Mouse (Mus musculus) midbrain, embryonic 14.5 days (tissue): ENCODE measurements at regions not wholly inside any gene's neighbourhood (a gene's known extent, or its start where the extent isn't known, plus 50 kb on each side); places are given as distances from the start of the nearest gene placed in this dataset.
"Not testable (repeated sequence)": the region's sequence is repeated elsewhere in the genome, so short reads cannot be mapped to it uniquely, and the experiment has no call there.

Experiments used
- ATAC-seq: fragments of 200-750 bp; cut with Nextera tagmentation; 2 replicates; pipeline ENCODE4 v1.8.0; 2017; ENCODE audit warnings: moderate number of reproducible peaks, moderate library complexity; ENCODE audit not compliant: low FRiP score, low TSS enrichment
- DNase-seq: peaks from one replicate; pipeline ENCODE4 v3.0.0-alpha.2; 2015
- H3K27ac ChIP-seq: fragments of 300-500 bp; sonication (generic); replicated peaks from 2 replicates; pipeline ENCODE4 v1.5.1; 2014; ENCODE audit warnings: mild to moderate bottlenecking, low read depth, low read length, moderate library complexity
- H3K27me3 ChIP-seq: fragments of 300-500 bp; sonication (generic); 2 replicates; pipeline ENCODE4 v1.6.1; 2014; ENCODE audit warnings: low read length, control low read depth, mixed read lengths; ENCODE audit not compliant: control insufficient read depth, insufficient read depth
- H3K36me3 ChIP-seq: fragments of 300-500 bp; sonication (generic); 2 replicates; pipeline ENCODE4 v1.6.1; 2014; ENCODE audit warnings: low read length, control low read depth; ENCODE audit not compliant: control insufficient read depth, insufficient read depth
- H3K4me1 ChIP-seq: fragments of 300-500 bp; sonication (generic); 2 replicates; pipeline ENCODE4 v1.6.1; 2014; ENCODE audit warnings: mild to moderate bottlenecking, antibody characterized with exemption, low read length, control low read depth; ENCODE audit not compliant: control insufficient read depth, insufficient read depth
- H3K4me2 ChIP-seq: fragments of 300-500 bp; sonication (generic); 2 replicates; pipeline ENCODE4 v1.6.1; 2014; ENCODE audit warnings: mild to moderate bottlenecking, low read length, moderate library complexity
- H3K4me3 ChIP-seq: fragments of 300-500 bp; sonication (generic); replicated peaks from 2 replicates; pipeline ENCODE4 v1.5.1; 2014; ENCODE audit warnings: low read depth, low read length
- H3K9ac ChIP-seq: fragments of 300-500 bp; sonication (generic); replicated peaks from 2 replicates; pipeline ENCODE4 v1.6.1; 2014; ENCODE audit warnings: mild to moderate bottlenecking, low read length, moderate library complexity
- H3K9me3 ChIP-seq: fragments of 300-500 bp; sonication (generic); 2 replicates; pipeline ENCODE4 v1.6.1; 2016; ENCODE audit warnings: low read length, control low read depth, mixed read lengths; ENCODE audit not compliant: control insufficient read depth
- WGBS: fragments of 180-500 bp; shearing (Covaris S2); extraction: QIAGEN DNeasy Blood & Tissue Kit; methylation state at CpG from one replicate; pipeline ENCODE4 v1.1.7; 2014; 5-methylcytosine and 5-hydroxymethylcytosine counted together

DNA sequence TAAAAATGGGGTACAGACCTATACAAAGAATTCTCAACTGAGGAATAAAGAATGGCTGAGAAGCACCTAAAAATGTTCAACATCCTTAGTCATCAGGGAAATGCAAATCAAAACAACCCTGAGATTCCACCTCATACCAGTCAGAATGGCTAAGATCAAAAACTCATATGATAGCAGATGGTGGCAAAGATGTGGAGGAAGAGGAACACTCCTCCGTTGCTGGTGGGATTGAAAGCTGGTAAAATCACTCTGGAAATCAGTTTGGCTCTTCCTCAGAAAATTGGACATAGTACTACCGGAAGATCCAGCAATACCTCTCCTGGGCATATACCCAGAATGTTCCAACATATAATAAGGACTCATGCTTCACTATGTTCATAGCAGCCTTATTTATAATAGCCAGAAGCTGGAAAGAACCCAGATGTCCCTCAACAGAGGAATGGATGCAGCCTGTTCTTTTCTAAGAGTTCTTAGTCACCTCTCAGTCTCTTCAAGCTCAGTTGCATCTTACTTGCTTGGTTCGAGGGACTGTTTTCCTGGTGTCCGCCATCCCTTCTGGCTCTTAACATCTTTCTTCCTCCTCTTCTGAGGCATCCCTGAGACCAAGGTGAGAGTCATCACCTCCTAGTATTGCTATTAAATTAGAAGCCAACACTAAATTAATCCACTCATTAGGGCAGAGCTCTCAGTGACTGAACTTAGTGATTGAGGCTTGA is 266.8 kb downstream of the Tdrd3 start:
- ATAC-seq, H3K9ac ChIP-seq, H3K4me1 ChIP-seq, H3K27me3 ChIP-seq, H3K27ac ChIP-seq, H3K36me3 ChIP-seq, DNase-seq, H3K4me3 ChIP-seq, H3K4me2 ChIP-seq, H3K9me3 ChIP-seq: not testable (repeated sequence)
- WGBS: 96% methylated on average over 4 of the region's 4 CpGs

- no peak overlapping the region for H3K27ac ChIP-seq
- ATAC-seq (no peak; the same call in 1 of the 2 replicates), DNase-seq (no peak)
- no peak overlapping the region for H3K9ac ChIP-seq
- no peaks in the 10 kb centered on the region for H3K9me3 ChIP-seq
- no peaks in the 10 kb centered on the region for H3K36me3 ChIP-seq
- H3K4me3 ChIP-seq: no peak overlapping the region
- no peaks in the 10 kb centered on the region for H3K4me1 ChIP-seq
- WGBS: 89% methylated on average over 3 of the region's 3 CpGs
- no peaks in the 10 kb centered on the region for H3K27me3 ChIP-seq
- no peak overlapping the region for H3K4me2 ChIP-seq
These were observed 273.4 kb downstream of the Tdrd3 start for GRCm38 (mm10) chr14:87689866-87690265.

- H3K27ac ChIP-seq: no peak overlapping the region
- no peak for DNase-seq
- H3K4me1 ChIP-seq: no peaks in the 10 kb centered on the region
- no peaks in the 10 kb centered on the region for H3K36me3 ChIP-seq
- ATAC-seq: no peak
- no peak overlapping the region for H3K9ac ChIP-seq
- H3K4me2 ChIP-seq: no peak overlapping the region
- WGBS: 92% methylated on average over 1 of the region's 1 CpGs
- no peak overlapping the region for H3K4me3 ChIP-seq
- no peaks in the 10 kb centered on the region for H3K27me3 ChIP-seq
- no peaks in the 10 kb centered on the region for H3K9me3 ChIP-seq
These were observed 320.0 kb downstream of the Tdrd3 start for GRCm38 (mm10) chr14:87736456-87736855.

- no peak overlapping the region for H3K27ac ChIP-seq
- WGBS: 34% methylated on average over 8 of the region's 8 CpGs
- H3K27me3 ChIP-seq: no peaks in the 10 kb centered on the region
- no peak overlapping the region for H3K4me3 ChIP-seq
- no peaks in the 10 kb centered on the region for H3K36me3 ChIP-seq
- ATAC-seq (peak; percentile 34; the same call in 1 of the 2 replicates), DNase-seq (no peak)
- H3K4me1 ChIP-seq: peaks cover 3% of the 10 kb centered on the region; the same call in 1 of the 2 replicates
- H3K9me3 ChIP-seq: no peaks in the 10 kb centered on the region
- H3K9ac ChIP-seq: no peak overlapping the region
- 0 out of 2 replicates have a peak overlapping the region, but pooled peaks have one; percentile 13 for H3K4me2 ChIP-seq
These were observed 329.1 kb downstream of the Tdrd3 start for GRCm38 (mm10) chr14:87745524-87745923.

DNA sequence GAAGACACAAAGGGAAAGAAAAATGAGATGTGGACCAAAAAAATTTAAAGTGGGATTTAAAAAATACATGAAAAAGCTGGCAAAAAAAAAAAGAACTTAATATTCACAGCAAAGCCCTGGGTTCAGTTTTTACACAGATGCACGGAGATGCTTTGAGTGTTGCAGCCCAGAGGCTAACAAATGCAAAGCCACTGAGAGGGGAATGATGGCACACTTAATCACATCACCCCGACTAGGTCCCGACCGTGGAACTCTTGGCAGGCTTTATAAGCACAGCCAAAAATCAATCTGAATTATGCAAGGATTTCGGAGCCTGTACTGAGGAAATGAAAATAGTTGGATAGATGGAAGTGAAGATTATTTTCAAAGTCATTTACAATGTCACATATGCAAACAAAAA is 329.6 kb downstream of the Tdrd3 start:
- no peak overlapping the region for H3K4me2 ChIP-seq
- H3K9ac ChIP-seq: no peak overlapping the region
- peaks cover 3% of the 10 kb centered on the region; the same call in 1 of the 2 replicates for H3K4me1 ChIP-seq
- ATAC-seq: no peak
- no peak overlapping the region for H3K27ac ChIP-seq
- WGBS: 19% methylated on average over 5 of the region's 5 CpGs
- H3K27me3 ChIP-seq: no peaks in the 10 kb centered on the region
- H3K36me3 ChIP-seq: no peaks in the 10 kb centered on the region
- H3K4me3 ChIP-seq: no peak overlapping the region
- H3K9me3 ChIP-seq: no peaks in the 10 kb centered on the region
- peak; percentile 61 for DNase-seq

GRCm38 (mm10) chr14:87749068-87749467 is 332.6 kb downstream of the Tdrd3 start:
- no peak overlapping the region for H3K4me2 ChIP-seq
- WGBS: 19% methylated on average over 3 of the region's 3 CpGs
- H3K36me3 ChIP-seq: no peaks in the 10 kb centered on the region
- peaks cover 3% of the 10 kb centered on the region; the same call in 1 of the 2 replicates for H3K4me1 ChIP-seq
- H3K9ac ChIP-seq: no peak overlapping the region
- ATAC-seq (no peak; the same call in 1 of the 2 replicates), DNase-seq (peak; percentile 28)
- no peak overlapping the region for H3K4me3 ChIP-seq
- no peaks in the 10 kb centered on the region for H3K27me3 ChIP-seq
- no peaks in the 10 kb centered on the region for H3K9me3 ChIP-seq
- no peak overlapping the region for H3K27ac ChIP-seq

- DNase-seq: no peak
- Histone ChIP-seq H3K36me3 (no peaks in the 10 kb centered on the region), H3K9ac (no peak overlapping the region), H3K4me3 (no peak overlapping the region), H3K4me2 (no peak overlapping the region), H3K9me3 (no peaks in the 10 kb centered on the region), H3K27ac (no peak overlapping the region), H3K27me3 (no peaks in the 10 kb centered on the region), H3K4me1 (peaks cover 3% of the 10 kb centered on the region; the same call in 1 of the 2 replicates)
- no peak for ATAC-seq
These were observed 333.3 kb downstream of the Tdrd3 start for GRCm38 (mm10) chr14:87749762-87750161.

DNA sequence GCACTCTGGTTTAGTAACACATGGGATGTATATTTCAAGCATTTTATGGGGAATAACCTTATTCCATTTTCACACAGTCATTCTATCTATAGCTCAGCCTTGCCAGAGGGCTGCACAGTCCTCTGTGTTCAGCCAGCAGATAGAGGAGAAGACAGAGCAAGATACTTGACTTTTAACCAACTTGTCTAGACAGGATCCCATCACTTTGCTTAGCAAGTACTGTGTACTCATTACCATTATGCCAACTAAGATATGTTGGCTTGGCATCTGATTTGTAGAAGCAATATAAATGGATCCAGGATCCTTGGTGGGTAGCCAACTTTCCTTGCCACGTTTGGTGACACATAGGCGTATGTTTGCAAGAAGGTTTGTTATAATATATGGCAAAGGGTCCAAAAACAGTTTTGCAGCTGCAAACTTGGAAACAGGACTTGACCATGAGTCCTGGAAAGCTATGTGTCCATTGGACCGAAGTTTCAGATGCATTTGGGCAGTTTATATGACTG is 334.3 kb downstream of the Tdrd3 start:
- no peak overlapping the region for H3K27ac ChIP-seq
- H3K4me3 ChIP-seq: no peak overlapping the region
- no peaks in the 10 kb centered on the region for H3K9me3 ChIP-seq
- WGBS: 89% methylated on average over 3 of the region's 3 CpGs
- H3K4me1 ChIP-seq: peaks cover 3% of the 10 kb centered on the region; the same call in 1 of the 2 replicates
- no peaks in the 10 kb centered on the region for H3K27me3 ChIP-seq
- H3K4me2 ChIP-seq: no peak overlapping the region
- ATAC-seq (no peak), DNase-seq (no peak)
- no peaks in the 10 kb centered on the region for H3K36me3 ChIP-seq
- no peak overlapping the region for H3K9ac ChIP-seq

DNA sequence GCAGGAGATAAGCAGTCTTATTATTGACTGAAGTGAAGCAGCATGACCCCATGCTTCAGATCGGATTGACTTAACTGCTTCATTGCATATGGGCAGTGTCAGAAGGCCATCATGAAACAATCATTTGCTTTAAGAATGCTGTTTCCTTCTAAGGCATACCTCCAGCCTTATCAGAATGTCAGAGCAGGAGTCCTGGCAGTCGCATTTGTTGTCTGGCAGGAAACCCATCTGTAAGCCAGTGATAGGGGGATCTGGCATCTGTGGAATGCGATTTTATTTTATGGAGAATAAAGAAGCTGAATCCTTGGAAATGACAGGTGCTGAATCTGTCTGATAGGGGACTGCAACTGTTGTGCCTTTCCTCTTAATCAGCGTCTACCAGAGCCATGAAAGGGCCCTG is 338.3 kb downstream of the Tdrd3 start:
- Histone ChIP-seq H3K9ac (no peak overlapping the region), H3K36me3 (no peaks in the 10 kb centered on the region), H3K4me3 (no peak overlapping the region), H3K27ac (no peak overlapping the region), H3K4me1 (no peaks in the 10 kb centered on the region), H3K27me3 (no peaks in the 10 kb centered on the region), H3K4me2 (no peak overlapping the region), H3K9me3 (no peaks in the 10 kb centered on the region)
- DNase-seq (peak; percentile 69), ATAC-seq (peak; percentile 53; the same call in 1 of the 2 replicates)
- whole genome bisulfite sequencing: 41% methylated on average over 4 of the region's 4 CpGs
